Mouse (Mus musculus) heart, embryonic 15.5 days (tissue): Measurements from ENCODE around the gene Gm42791. TPM values are rescaled to one million over a fixed set of nuclear protein-coding genes. Genes with fewer than 3 reads are reported as not detected.

ENCODE experiments used
- ATAC-seq: fragments of 200-750 bp; cut with Nextera tagmentation; replicated peaks from 2 replicates; pipeline ENCODE4 v1.8.0; 2017; ENCODE audit warnings: low read depth, moderate TSS enrichment; ENCODE audit not compliant: insufficient number of reproducible peaks, insufficient read depth, low FRiP score
- H3K27ac ChIP-seq: fragments of 300-500 bp; sonication (generic); 2 replicates; pipeline ENCODE4 v1.5.1; 2015; ENCODE audit warnings: mild to moderate bottlenecking, inconsistent platforms
- H3K27me3 ChIP-seq: fragments of 300-500 bp; sonication (generic); 2 replicates; pipeline ENCODE4 v1.6.1; 2015; ENCODE audit warnings: inconsistent platforms
- H3K36me3 ChIP-seq: fragments of 300-500 bp; sonication (generic); 2 replicates; pipeline ENCODE4 v1.6.1; 2015; ENCODE audit warnings: mild to moderate bottlenecking, inconsistent platforms
- H3K4me1 ChIP-seq: fragments of 300-500 bp; sonication (generic); replicated peaks from 2 replicates; pipeline ENCODE4 v1.6.1; 2015; ENCODE audit warnings: inconsistent platforms
- H3K4me2 ChIP-seq: fragments of 300-500 bp; sonication (generic); 2 replicates; pipeline ENCODE4 v1.6.1; 2015; ENCODE audit warnings: inconsistent platforms, mild to moderate bottlenecking, moderate library complexity
- H3K4me3 ChIP-seq: fragments of 300-500 bp; sonication (generic); 2 replicates; pipeline ENCODE4 v1.5.1; 2015; ENCODE audit warnings: mild to moderate bottlenecking, inconsistent platforms
- H3K9ac ChIP-seq: fragments of 300-500 bp; sonication (generic); 2 replicates; pipeline ENCODE4 v1.6.1; 2015; ENCODE audit warnings: mild to moderate bottlenecking, inconsistent platforms
- H3K9me3 ChIP-seq: fragments of 300-500 bp; sonication (generic); replicated peaks from 2 replicates; pipeline ENCODE4 v1.6.1; 2016; ENCODE audit warnings: inconsistent platforms
- WGBS: fragments of 180-500 bp; shearing (Covaris S2); methylation state at CpG from one replicate; pipeline ENCODE4 v1.1.7; 2015; ENCODE audit warnings: mixed read lengths; 5-methylcytosine and 5-hydroxymethylcytosine counted together
- polyA plus RNA-seq: library from polyadenylated mRNA; unstranded; fragments of >200 nt; fragmentation: Nextera tagmentation; extraction: Ambion mirVana; gene quantifications from 2 replicates; pipeline ENCODE4 v1.2.1, GENCODE M21; 2015

Gene Gm42791
- 2.1 and 2.6 TPM in 2 replicates for polyA plus RNA-seq

GRCm38 (mm10) chr5:148994706-148995414 is at the start of gene Gm42791:
Gm42791 (minus strand) TSS chr5:148995147.
- Histone ChIP-seq H3K4me2 (peak within 1 kb of the TSS; percentile 85), H3K27me3 (no peaks in the 10 kb centered on the region), H3K9ac (peak within 1 kb of the TSS; percentile 67), H3K27ac (peak within 1 kb of the TSS; percentile 91), H3K36me3 (no peaks in the 10 kb centered on the region), H3K4me3 (peak within 1 kb of the TSS; percentile 60), H3K4me1 (peaks cover 23% of the 10 kb centered on the region), H3K9me3 (no peaks in the 10 kb centered on the region)
- under 1% methylated on average over 33 of the region's 33 CpGs for WGBS
- peak; percentile 79 for ATAC-seq

- no peak for ATAC-seq
- Histone ChIP-seq H3K9me3 (0 out of 2 replicates have a peak, but pooled peaks cover 3% of the 10 kb centered on the region), H3K27ac (no peak overlapping the region), H3K27me3 (no peaks in the 10 kb centered on the region), H3K9ac (no peak overlapping the region), H3K36me3 (peaks cover 20% of the 10 kb centered on the region), H3K4me1 (no peaks in the 10 kb centered on the region), H3K4me3 (no peak overlapping the region), H3K4me2 (no peak overlapping the region)
- 83% methylated on average over 4 of the region's 4 CpGs for WGBS
These were observed 49.1 kb upstream of the Gm42791 start for GRCm38 (mm10) chr5:149044067-149044466.

GRCm38 (mm10) chr5:149043240-149043639 is 48.3 kb upstream of the Gm42791 start:
- ATAC-seq: no peak
- WGBS: 81% methylated on average over 6 of the region's 6 CpGs
- H3K4me2 ChIP-seq: no peak overlapping the region
- H3K36me3 ChIP-seq: peaks cover 17% of the 10 kb centered on the region
- no peaks in the 10 kb centered on the region for H3K27me3 ChIP-seq
- H3K4me3 ChIP-seq: no peak overlapping the region
- no peak overlapping the region for H3K27ac ChIP-seq
- H3K9ac ChIP-seq: no peak overlapping the region
- H3K4me1 ChIP-seq: no peaks in the 10 kb centered on the region
- H3K9me3 ChIP-seq: 0 out of 2 replicates have a peak, but pooled peaks cover 3% of the 10 kb centered on the region

GRCm38 (mm10) chr5:149039825-149040224 is 44.9 kb upstream of the Gm42791 start:
- Histone ChIP-seq H3K4me3 (no peak overlapping the region), H3K4me2 (no peak overlapping the region), H3K36me3 (no peaks in the 10 kb centered on the region), H3K9me3 (0 out of 2 replicates have a peak, but pooled peaks cover 3% of the 10 kb centered on the region), H3K9ac (no peak overlapping the region), H3K27ac (no peak overlapping the region), H3K4me1 (0 out of 2 replicates have a peak, but pooled peaks cover 3% of the 10 kb centered on the region), H3K27me3 (no peaks in the 10 kb centered on the region)
- no peak for ATAC-seq
- 90% methylated on average over 5 of the region's 5 CpGs for WGBS

- Histone ChIP-seq H3K4me2 (no peak overlapping the region), H3K4me1 (0 out of 2 replicates have a peak, but pooled peaks cover 3% of the 10 kb centered on the region), H3K9me3 (0 out of 2 replicates have a peak, but pooled peaks cover 3% of the 10 kb centered on the region), H3K9ac (no peak overlapping the region), H3K36me3 (no peaks in the 10 kb centered on the region), H3K27ac (no peak overlapping the region), H3K4me3 (no peak overlapping the region), H3K27me3 (no peaks in the 10 kb centered on the region)
- no peak for ATAC-seq
- 26% methylated on average over 10 of the region's 10 CpGs for WGBS
These were observed 42.8 kb upstream of the Gm42791 start for GRCm38 (mm10) chr5:149037729-149038128.

- Histone ChIP-seq H3K27me3 (no peaks in the 10 kb centered on the region), H3K4me1 (peaks cover 5% of the 10 kb centered on the region), H3K4me2 (no peak overlapping the region), H3K36me3 (no peaks in the 10 kb centered on the region), H3K27ac (no peak overlapping the region), H3K9me3 (0 out of 2 replicates have a peak, but pooled peaks cover 3% of the 10 kb centered on the region), H3K9ac (no peak overlapping the region), H3K4me3 (no peak overlapping the region)
- no peak for ATAC-seq
- 93% methylated on average over 3 of the region's 3 CpGs for WGBS
These were observed 42.0 kb upstream of the Gm42791 start for GRCm38 (mm10) chr5:149036920-149037319.

GRCm38 (mm10) chr5:149032438-149032837 is 37.5 kb upstream of the Gm42791 start:
- no peak overlapping the region for H3K9ac ChIP-seq
- H3K4me2 ChIP-seq: no peak overlapping the region
- H3K9me3 ChIP-seq: no peaks in the 10 kb centered on the region
- H3K27me3 ChIP-seq: no peaks in the 10 kb centered on the region
- H3K4me3 ChIP-seq: no peak overlapping the region
- ATAC-seq: no peak
- no peak overlapping the region for H3K27ac ChIP-seq
- WGBS: 95% methylated on average over 4 of the region's 4 CpGs
- peaks cover 14% of the 10 kb centered on the region for H3K4me1 ChIP-seq
- H3K36me3 ChIP-seq: no peaks in the 10 kb centered on the region

- Histone ChIP-seq H3K9ac (peak overlapping the region; percentile 60), H3K36me3 (no peaks in the 10 kb centered on the region), H3K27ac (peak overlapping the region; percentile 94), H3K4me3 (peak overlapping the region; percentile 52), H3K4me2 (peak overlapping the region; percentile 70), H3K4me1 (peaks cover 14% of the 10 kb centered on the region), H3K27me3 (no peaks in the 10 kb centered on the region), H3K9me3 (no peaks in the 10 kb centered on the region)
- under 1% methylated on average over 30 of the region's 30 CpGs for WGBS
- ATAC-seq: peak; percentile 86
These were observed 36.3 kb upstream of the Gm42791 start for GRCm38 (mm10) chr5:149031199-149031750.

GRCm38 (mm10) chr5:149030103-149030502 is 35.2 kb upstream of the Gm42791 start:
- Histone ChIP-seq H3K4me3 (no peak overlapping the region), H3K9ac (no peak overlapping the region), H3K4me2 (no peak overlapping the region), H3K4me1 (peaks cover 14% of the 10 kb centered on the region), H3K27ac (peak overlapping the region; percentile 94), H3K36me3 (no peaks in the 10 kb centered on the region), H3K27me3 (no peaks in the 10 kb centered on the region), H3K9me3 (no peaks in the 10 kb centered on the region)
- peak; percentile 44 for ATAC-seq
- WGBS: 78% methylated on average over 2 of the region's 2 CpGs

- Histone ChIP-seq H3K4me2 (no peak overlapping the region), H3K27me3 (no peaks in the 10 kb centered on the region), H3K4me3 (no peak overlapping the region), H3K4me1 (peaks cover 14% of the 10 kb centered on the region), H3K9ac (no peak overlapping the region), H3K9me3 (no peaks in the 10 kb centered on the region), H3K36me3 (no peaks in the 10 kb centered on the region), H3K27ac (no peak overlapping the region)
- 30% methylated on average over 5 of the region's 5 CpGs for WGBS
- no peak for ATAC-seq
These were observed 33.4 kb upstream of the Gm42791 start for GRCm38 (mm10) chr5:149028394-149028793.

GRCm38 (mm10) chr5:149027389-149027788 is 32.4 kb upstream of the Gm42791 start:
- Histone ChIP-seq H3K4me1 (peaks cover 14% of the 10 kb centered on the region), H3K27me3 (no peaks in the 10 kb centered on the region), H3K27ac (no peak overlapping the region), H3K36me3 (no peaks in the 10 kb centered on the region), H3K9ac (no peak overlapping the region), H3K4me3 (no peak overlapping the region), H3K4me2 (no peak overlapping the region), H3K9me3 (no peaks in the 10 kb centered on the region)
- WGBS: 76% methylated on average over 8 of the region's 8 CpGs
- no peak for ATAC-seq
